Mouse (Mus musculus): ENCODE results near the gene Hck. TPM values are rescaled to one million over a fixed set of nuclear protein-coding genes. Genes with fewer than 3 reads are reported as not detected.
A peak's percentile ranks its signal among the peaks of the same experiment; 100 is the strongest.

Gene Hck
- 1 to 10 TPM; 3.9 to 4.3 TPM for total RNA-seq (2021)
- long read RNA-seq, experiment 1, partial matches to known transcripts, result 0 of 3 reads
- long read RNA-seq, experiment 1, other reads (novel, unspliced or antisense), result 0 of 3 reads
- long read RNA-seq, experiment 2, partial matches to known transcripts, result 1 of 4 reads
- long read RNA-seq, experiment 2, other reads (novel, unspliced or antisense), result 0 of 4 reads

DNA sequence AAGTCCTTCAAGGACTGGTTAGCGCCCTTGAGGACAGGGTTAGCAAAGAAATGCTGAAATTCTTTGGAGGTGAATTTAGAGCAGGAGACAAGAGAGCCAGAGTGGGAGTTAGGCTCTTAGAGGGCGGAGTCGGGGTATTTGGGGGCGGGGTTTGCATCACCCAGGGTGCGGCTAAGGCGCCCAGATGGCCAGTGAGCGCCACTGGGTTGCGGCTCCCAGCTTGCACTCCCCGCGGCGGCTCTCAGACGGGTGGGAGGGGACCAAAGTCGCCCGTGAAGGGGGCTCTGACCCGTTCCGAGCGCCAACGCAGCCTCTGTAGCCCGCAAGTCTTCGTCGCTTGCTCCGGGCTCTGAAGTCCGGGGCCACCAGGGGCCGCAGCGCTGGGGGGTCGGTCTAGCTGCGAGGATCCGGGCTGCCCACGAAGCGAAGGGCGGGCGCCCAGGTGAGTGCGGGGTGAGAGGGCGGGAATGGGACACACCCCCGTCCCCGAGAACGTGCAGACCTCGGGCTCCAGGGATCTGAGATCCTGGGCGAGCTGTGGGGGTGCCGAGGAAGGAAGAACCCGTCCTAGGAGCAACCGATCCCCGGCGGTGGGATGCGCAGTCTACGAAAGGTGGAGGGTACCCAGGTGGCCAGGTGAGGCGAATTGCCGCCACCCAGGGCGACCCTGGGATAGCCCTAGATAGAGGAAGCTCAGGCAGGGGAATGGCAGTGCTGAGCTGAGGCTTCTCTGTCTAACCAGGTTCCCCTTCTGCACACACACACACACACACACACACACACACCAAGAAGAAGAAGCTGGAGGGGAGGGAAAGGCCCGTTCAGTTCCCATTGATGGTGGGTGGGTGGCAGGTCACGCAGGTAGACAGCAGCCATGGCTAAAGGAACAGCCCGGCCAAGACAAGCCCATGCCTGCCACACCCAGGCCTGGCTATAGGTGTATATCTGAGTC lies at the start of gene Hck:
TSS of gene Hck (plus strand) at position 156 of the 952 bp plus-strand sequence.
- no peak for DNase-seq (ENCODE audit: low spot score in 2 of 2)

- DNase-seq (ENCODE audit: low spot score in 2 of 2), result no peak
These were observed 48.1 kb upstream of the Hck start for GRCm38 (mm10) chr2:153060216-153060615.

DNA sequence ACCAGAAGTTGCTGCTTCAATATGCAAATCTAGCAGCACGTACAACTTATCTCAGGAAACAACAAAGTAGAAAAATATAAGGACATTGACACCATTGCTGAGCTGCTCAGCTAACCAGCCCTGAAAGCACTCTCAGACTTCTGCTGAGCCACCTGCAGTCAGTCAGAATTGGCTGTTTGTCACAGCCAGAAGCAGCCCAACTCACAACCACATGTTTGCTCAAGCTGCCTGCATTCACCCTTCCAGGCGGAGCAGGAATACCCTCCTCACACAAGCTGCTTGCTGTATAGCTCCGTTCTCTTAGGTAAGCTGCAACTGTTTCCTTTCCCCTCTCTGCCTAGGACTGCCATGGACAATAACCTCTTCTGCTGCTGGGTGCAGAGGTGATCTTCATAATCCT lies 44.9 kb upstream of the Hck start:
- DNase-seq (ENCODE audit: low spot score in 2 of 2), result no peak

GRCm38 (mm10) chr2:153064190-153064970 lies 43.9 kb upstream of the Hck start:
- no peak for DNase-seq (ENCODE audit: low spot score in 2 of 2)

DNA sequence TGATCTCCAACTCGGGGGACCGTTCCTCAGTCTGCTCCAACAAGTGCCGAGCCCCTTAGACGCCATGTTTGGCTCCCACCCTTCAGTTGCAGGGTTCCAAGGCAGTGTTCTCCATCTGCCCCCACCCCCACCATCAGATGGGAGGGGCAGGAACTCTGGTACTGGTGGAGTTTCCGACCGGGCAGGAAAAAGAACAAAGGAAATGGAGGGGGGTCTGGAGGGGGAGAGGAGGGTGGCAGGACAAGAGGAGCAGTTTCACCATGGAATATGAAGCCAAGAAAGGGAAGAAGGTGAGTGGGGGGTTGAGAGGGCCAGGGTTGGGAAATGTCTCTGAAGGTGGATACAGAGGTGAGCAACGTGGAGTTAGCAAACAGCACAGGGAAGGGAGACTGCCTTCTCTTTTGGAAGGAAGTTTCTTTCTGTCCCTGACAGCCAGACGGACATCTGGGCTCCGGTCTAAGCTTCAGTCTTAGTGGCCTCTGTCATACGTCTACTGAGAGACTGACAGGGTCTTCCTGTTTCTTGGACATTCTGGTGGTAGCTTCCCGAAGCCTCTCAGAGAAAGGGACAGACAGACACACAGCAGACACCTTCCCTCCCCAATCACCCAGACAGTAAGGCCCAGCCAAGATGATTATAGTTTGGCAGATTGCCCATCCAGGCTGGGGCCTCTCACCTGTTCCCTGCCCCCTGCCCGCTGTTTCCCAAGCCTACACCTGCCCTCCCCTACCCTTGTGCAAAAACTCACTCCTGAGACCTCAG lies 42.3 kb upstream of the Hck start, which contains the start of gene Ccm2l:
TSS of gene Ccm2l (plus strand) at position 209 of the 762 bp plus-strand sequence.
- DNase-seq (ENCODE audit: low spot score in 2 of 2), result no peak

DNA sequence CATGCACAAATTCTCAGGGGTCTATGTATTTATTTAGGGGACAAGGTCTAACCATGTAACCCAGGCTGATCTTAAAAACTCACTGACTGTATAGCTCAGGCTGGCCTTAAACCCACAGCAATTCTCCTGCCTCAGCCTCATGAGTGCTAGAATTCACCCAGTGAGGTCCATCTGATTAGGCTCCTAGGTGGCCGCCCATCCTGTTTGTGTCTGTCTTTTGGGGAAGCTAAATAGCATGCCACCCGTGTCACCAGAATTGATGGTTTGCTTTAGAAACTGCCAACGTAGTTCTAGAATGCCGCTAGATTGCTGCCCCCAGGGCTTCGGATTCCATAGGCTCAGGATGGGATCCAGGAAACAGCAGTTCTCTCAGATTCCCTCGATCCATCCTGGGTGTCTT lies 41.3 kb upstream of the Hck start:
- DNase-seq (ENCODE audit: low spot score in 2 of 2), result no peak

GRCm38 (mm10) chr2:153070762-153071490 lies 37.3 kb upstream of the Hck start:
- DNase-seq (ENCODE audit: low spot score in 2 of 2), result no peak

GRCm38 (mm10) chr2:153071491-153072184 lies 36.6 kb upstream of the Hck start:
- no peak for DNase-seq (ENCODE audit: low spot score in 2 of 2)

DNA sequence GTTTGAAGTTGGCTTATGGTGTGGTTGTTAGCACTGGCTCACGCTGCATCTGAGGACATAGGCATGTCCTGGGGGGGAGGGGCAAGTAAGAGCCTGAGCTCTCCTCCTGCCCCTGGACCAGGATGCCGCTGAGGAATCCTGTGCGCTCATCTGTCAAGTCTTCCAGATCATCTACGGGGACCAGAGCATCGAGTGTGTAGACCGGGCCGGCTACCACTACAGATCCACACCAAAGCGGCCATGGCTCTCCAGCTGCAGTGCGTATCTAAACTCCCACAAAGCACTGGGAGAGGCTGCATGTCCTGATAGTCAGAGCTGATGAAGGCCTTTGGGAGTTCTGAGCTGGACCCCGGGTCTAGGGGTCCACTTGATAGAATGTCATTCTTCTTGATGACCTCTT lies 33.6 kb upstream of the Hck start:
- no peak for DNase-seq (ENCODE audit: low spot score in 2 of 2)

DNA sequence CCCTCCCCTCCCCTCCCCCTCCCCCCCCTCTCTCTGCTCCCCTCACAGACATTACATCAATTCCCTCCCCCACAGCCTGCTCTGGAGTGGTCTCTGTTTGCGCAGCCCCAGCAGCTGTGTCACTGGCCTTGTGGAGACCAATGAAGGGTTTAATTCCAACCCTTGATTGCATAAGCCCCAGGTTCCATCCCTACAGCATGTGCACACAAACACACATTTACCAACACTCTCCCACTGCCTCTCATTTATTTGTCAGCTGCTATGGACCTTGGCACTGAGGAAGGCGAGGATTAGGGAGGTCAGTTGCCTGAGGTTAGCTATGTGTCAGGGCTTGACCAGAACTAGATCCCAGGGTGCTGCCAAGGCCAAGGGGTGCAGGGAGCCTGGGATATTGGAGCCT lies 32.3 kb upstream of the Hck start:
- no peak for DNase-seq (ENCODE audit: low spot score in 2 of 2)

DNA sequence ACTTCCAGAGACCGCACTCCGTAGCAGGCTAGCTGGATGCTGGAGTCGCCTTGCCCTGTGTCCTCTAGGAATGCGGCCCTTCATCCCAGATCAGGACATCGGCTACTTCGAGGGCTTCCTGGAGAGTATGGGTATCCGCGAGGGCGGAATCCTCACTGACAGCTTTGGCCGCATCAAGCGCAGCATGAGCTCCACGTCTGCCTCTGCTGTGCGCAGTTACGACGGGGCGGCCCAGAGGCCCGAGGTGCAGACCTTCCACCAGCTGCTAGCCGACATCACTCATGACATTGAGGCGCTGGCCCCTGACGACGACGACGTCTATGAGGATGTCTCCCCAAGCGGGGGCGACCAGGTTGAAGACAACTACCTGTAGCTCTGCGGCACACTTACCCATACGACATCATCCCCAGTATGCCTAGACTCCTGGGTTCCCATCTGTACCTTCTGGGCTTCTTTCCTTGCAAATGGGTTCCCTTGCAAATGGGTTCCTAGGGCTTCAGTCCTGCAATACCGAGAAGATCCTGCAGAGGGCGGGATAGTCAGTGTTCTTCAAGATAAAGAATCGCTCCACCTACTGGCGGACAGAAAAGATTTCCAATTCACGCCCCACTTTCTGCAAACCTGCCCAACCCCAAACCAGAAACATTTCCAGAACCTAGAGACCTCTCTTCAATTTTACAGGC lies 27.3 kb upstream of the Hck start:
- DNase-seq (ENCODE audit: low spot score in 2 of 2), result peak in 1 of 2 experiments; percentile 50

DNA sequence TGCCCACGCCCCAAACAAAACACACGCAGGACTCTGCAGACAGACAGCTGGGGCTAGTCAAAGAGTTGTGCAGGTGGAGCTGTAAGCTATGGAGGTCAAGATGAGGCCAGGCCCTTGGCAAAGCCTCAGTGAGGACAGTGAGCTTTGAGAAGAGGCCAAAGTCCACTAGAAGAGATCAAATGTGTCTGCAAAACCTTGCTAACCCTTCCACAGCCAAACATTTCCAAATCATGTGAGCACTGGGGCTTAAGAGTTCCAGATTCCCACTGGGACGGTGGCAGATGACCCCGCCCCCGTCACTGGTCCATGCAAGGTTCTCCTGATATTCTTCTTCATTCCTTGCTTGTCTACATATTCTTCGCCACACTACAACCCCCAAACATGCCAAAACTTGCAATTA lies 26.4 kb upstream of the Hck start:
- no peak for DNase-seq (ENCODE audit: low spot score in 2 of 2)

GRCm38 (mm10) chr2:153083275-153083674 lies 25.0 kb upstream of the Hck start:
- DNase-seq (ENCODE audit: low spot score in 2 of 2), result no peak

GRCm38 (mm10) chr2:153083824-153084223 lies 24.4 kb upstream of the Hck start:
- no peak for DNase-seq (ENCODE audit: low spot score in 2 of 2)

- no peak for DNase-seq (ENCODE audit: low spot score in 2 of 2)
These were observed 23.8 kb upstream of the Hck start for GRCm38 (mm10) chr2:153084261-153084976.

GRCm38 (mm10) chr2:153085556-153085955 lies 22.7 kb upstream of the Hck start:
- no peak for DNase-seq (ENCODE audit: low spot score in 2 of 2)

DNA sequence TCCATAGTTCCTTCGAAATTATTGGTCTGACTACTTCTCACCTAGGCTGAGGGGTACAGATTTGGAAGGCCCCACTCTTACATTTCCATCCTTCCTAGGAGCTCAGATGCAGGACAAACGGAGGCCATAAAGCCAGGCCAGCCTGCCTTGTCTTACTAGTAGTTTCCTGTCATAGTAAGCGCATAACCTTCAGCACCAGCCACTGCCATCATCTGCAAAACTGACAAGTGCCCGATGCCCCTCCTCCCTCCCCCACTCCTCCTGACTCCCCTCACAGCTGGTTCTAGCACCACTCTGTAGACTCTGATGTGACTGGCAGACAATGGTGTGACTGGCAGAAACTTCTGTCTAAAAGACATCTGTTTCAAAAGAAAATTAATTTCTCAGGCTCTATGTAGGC lies 22.1 kb upstream of the Hck start:
- no peak for DNase-seq (ENCODE audit: low spot score in 2 of 2)

- no peak for DNase-seq (ENCODE audit: low spot score in 2 of 2)
These were observed 21.2 kb upstream of the Hck start for GRCm38 (mm10) chr2:153087091-153087490.
